Mouse (Mus musculus) hindbrain, embryonic 11.5 days (tissue): Measurements from ENCODE around the gene Cited2. TPM values are rescaled to one million over a fixed set of nuclear protein-coding genes. Genes with fewer than 3 reads are reported as not detected.

Experiments used
- ATAC-seq: fragments of 200-750 bp; cut with Nextera tagmentation; 2 replicates; pipeline ENCODE4 v1.8.0; 2017; ENCODE audit warnings: mild to moderate bottlenecking, moderate TSS enrichment, moderate library complexity; ENCODE audit not compliant: low FRiP score
- DNase-seq: peaks from one replicate; pipeline ENCODE4 v3.0.0-alpha.2; 2015; ENCODE audit warnings: low spot score
- H3K27ac ChIP-seq: fragments of 300-500 bp; sonication (generic); 2 replicates; pipeline ENCODE4 v1.5.1; 2014; ENCODE audit warnings: mild to moderate bottlenecking, low read depth, low read length
- H3K27me3 ChIP-seq: fragments of 300-500 bp; sonication (generic); 2 replicates; pipeline ENCODE4 v1.6.1; 2014; ENCODE audit warnings: mild to moderate bottlenecking, low read length, moderate library complexity, mixed read lengths; ENCODE audit not compliant: control insufficient read depth, insufficient read depth
- H3K36me3 ChIP-seq: fragments of 300-500 bp; sonication (generic); 2 replicates; pipeline ENCODE4 v1.6.1; 2014; ENCODE audit warnings: mild to moderate bottlenecking, low read length, moderate library complexity, mixed read lengths; ENCODE audit not compliant: control insufficient read depth, insufficient read depth
- H3K4me1 ChIP-seq: fragments of 300-500 bp; sonication (generic); replicated peaks from 2 replicates; pipeline ENCODE4 v1.6.1; 2014; ENCODE audit warnings: low read length, mixed read lengths; ENCODE audit not compliant: control insufficient read depth, insufficient read depth
- H3K4me2 ChIP-seq: fragments of 300-500 bp; sonication (generic); replicated peaks from 2 replicates; pipeline ENCODE4 v1.6.1; 2014; ENCODE audit warnings: mild to moderate bottlenecking, low read depth, low read length
- H3K4me3 ChIP-seq: fragments of 300-500 bp; sonication (generic); 2 replicates; pipeline ENCODE4 v1.5.1; 2014; ENCODE audit warnings: low read depth, low read length
- H3K9ac ChIP-seq: fragments of 300-500 bp; sonication (generic); 2 replicates; pipeline ENCODE4 v1.6.1; 2014; ENCODE audit warnings: low read depth, low read length
- H3K9me3 ChIP-seq: fragments of 300-500 bp; sonication (generic); 2 replicates; pipeline ENCODE4 v1.6.1; 2016; ENCODE audit warnings: low read length; ENCODE audit not compliant: control insufficient read depth
- WGBS: fragments of 180-500 bp; shearing (Covaris S2); extraction: QIAGEN DNeasy Blood & Tissue Kit; methylation state at CpG from one replicate; pipeline ENCODE4 v1.1.7; 2014; 5-methylcytosine and 5-hydroxymethylcytosine counted together
- polyA plus RNA-seq: library from polyadenylated mRNA; unstranded; fragments of >200 nt; fragmentation: Nextera tagmentation; extraction: Ambion mirVana; gene quantifications from 2 replicates; pipeline ENCODE4 v1.2.1, GENCODE M21; 2014

Gene Cited2
- polyA plus RNA-seq, 1 experiment from 2014 or later = 109 TPM

GRCm38 (mm10) chr10:17760750-17761613 lies 38.0 kb downstream of the Cited2 start:
- Histone ChIP-seq H3K4me2 (no peak overlapping the region), H3K4me3 (no peak overlapping the region), H3K9ac (no peak overlapping the region), H3K36me3 (no peaks in the 10 kb centered on the region), H3K4me1 (no peaks in the 10 kb centered on the region), H3K27me3 (no peaks in the 10 kb centered on the region), H3K9me3 (0 out of 2 replicates have a peak, but pooled peaks cover 2% of the 10 kb centered on the region), H3K27ac (no peak overlapping the region)
- ATAC-seq = no peak
- DNase-seq = peak; percentile 12
- 73% methylated on average over 9 of the region's 9 CpGs for WGBS

GRCm38 (mm10) chr10:17761652-17762051 lies 38.6 kb downstream of the Cited2 start:
- no peak overlapping the region for H3K27ac ChIP-seq
- DNase-seq = no peak
- H3K4me1 ChIP-seq = no peaks in the 10 kb centered on the region
- no peaks in the 10 kb centered on the region for H3K27me3 ChIP-seq
- no peak overlapping the region for H3K4me2 ChIP-seq
- no peaks in the 10 kb centered on the region for H3K36me3 ChIP-seq
- WGBS = 88% methylated on average over 1 of the region's 1 CpGs
- no peak overlapping the region for H3K9ac ChIP-seq
- H3K4me3 ChIP-seq = no peak overlapping the region
- ATAC-seq = no peak
- no peaks in the 10 kb centered on the region for H3K9me3 ChIP-seq

GRCm38 (mm10) chr10:17762946-17763345 lies 39.9 kb downstream of the Cited2 start:
- no peaks in the 10 kb centered on the region for H3K27me3 ChIP-seq
- no peaks in the 10 kb centered on the region for H3K36me3 ChIP-seq
- ATAC-seq = no peak
- 91% methylated on average over 8 of the region's 8 CpGs for WGBS
- H3K9ac ChIP-seq = no peak overlapping the region
- no peaks in the 10 kb centered on the region for H3K9me3 ChIP-seq
- no peak overlapping the region for H3K4me2 ChIP-seq
- no peaks in the 10 kb centered on the region for H3K4me1 ChIP-seq
- no peak overlapping the region for H3K27ac ChIP-seq
- no peak for DNase-seq
- H3K4me3 ChIP-seq = no peak overlapping the region

- no peaks in the 10 kb centered on the region for H3K27me3 ChIP-seq
- no peaks in the 10 kb centered on the region for H3K36me3 ChIP-seq
- 76% methylated on average over 5 of the region's 5 CpGs for WGBS
- no peak for ATAC-seq
- no peaks in the 10 kb centered on the region for H3K4me1 ChIP-seq
- no peak overlapping the region for H3K27ac ChIP-seq
- no peak overlapping the region for H3K9ac ChIP-seq
- DNase-seq = peak; percentile 9
- no peaks in the 10 kb centered on the region for H3K9me3 ChIP-seq
- no peak overlapping the region for H3K4me2 ChIP-seq
- no peak overlapping the region for H3K4me3 ChIP-seq
Measured at GRCm38 (mm10) chr10:17769856-17770255, 46.8 kb downstream of the Cited2 start.

GRCm38 (mm10) chr10:17772364-17772763 lies 49.3 kb downstream of the Cited2 start:
- Histone ChIP-seq H3K27ac (no peak overlapping the region), H3K36me3 (no peaks in the 10 kb centered on the region), H3K4me2 (no peak overlapping the region), H3K4me1 (no peaks in the 10 kb centered on the region), H3K4me3 (no peak overlapping the region), H3K9ac (no peak overlapping the region), H3K9me3 (no peaks in the 10 kb centered on the region), H3K27me3 (no peaks in the 10 kb centered on the region)
- 90% methylated on average over 10 of the region's 10 CpGs for WGBS
- DNase-seq = no peak
- no peak for ATAC-seq

GRCm38 (mm10) chr10:17774366-17774765 lies 51.3 kb downstream of the Cited2 start:
- DNase-seq (no peak), ATAC-seq (no peak)
- Histone ChIP-seq H3K9me3 (no peaks in the 10 kb centered on the region), H3K27me3 (no peaks in the 10 kb centered on the region), H3K4me2 (no peak overlapping the region), H3K27ac (no peak overlapping the region), H3K9ac (no peak overlapping the region), H3K4me1 (no peaks in the 10 kb centered on the region), H3K4me3 (no peak overlapping the region), H3K36me3 (no peaks in the 10 kb centered on the region)
- 91% methylated on average over 3 of the region's 3 CpGs for WGBS

GRCm38 (mm10) chr10:17775079-17775478 lies 52.1 kb downstream of the Cited2 start:
- no peak overlapping the region for H3K4me3 ChIP-seq
- no peaks in the 10 kb centered on the region for H3K27me3 ChIP-seq
- WGBS = 78% methylated on average over 4 of the region's 4 CpGs
- H3K9ac ChIP-seq = no peak overlapping the region
- DNase-seq (no peak), ATAC-seq (no peak)
- H3K27ac ChIP-seq = no peak overlapping the region
- H3K36me3 ChIP-seq = no peaks in the 10 kb centered on the region
- H3K9me3 ChIP-seq = no peaks in the 10 kb centered on the region
- H3K4me2 ChIP-seq = no peak overlapping the region
- H3K4me1 ChIP-seq = no peaks in the 10 kb centered on the region
